Mouse (Mus musculus): Measurements from ENCODE around the gene Crim1.

The Crim1 gene

DNA sequence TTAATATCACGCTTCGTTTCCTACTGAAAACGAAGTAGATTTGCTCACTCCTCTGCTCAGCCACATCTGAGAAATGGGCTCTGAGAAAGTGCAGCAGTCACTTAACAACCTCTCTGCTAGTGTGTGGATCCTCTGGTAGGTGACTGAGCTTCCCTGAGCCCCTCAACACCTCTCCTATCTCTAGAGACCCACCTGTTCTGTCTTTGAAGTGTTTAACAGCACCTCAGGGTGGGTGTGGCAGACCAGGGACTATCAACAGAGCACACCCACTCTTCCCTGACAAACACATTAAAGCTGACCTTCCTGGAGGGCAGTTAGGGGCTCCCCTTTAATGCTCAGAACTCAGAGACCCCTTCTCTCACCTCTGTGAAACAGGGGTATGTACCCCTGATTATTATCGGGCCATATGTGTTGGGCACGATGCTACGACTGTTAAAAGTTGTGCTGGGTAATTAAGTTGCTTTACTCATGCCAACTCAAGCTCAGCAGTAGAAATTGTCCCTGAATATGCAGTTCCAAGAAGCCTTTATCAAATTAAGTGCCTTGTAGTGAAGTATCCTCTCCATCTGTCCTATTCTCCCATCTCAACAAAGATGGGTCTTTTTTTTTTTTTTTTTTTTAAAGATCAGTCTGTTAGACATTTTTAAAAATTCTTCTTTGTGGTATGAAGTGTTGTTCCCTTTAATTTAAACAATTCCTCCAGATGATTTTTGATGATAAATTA is 90.3 kb downstream of the Crim1 start:
- no peak for DNase-seq

DNA sequence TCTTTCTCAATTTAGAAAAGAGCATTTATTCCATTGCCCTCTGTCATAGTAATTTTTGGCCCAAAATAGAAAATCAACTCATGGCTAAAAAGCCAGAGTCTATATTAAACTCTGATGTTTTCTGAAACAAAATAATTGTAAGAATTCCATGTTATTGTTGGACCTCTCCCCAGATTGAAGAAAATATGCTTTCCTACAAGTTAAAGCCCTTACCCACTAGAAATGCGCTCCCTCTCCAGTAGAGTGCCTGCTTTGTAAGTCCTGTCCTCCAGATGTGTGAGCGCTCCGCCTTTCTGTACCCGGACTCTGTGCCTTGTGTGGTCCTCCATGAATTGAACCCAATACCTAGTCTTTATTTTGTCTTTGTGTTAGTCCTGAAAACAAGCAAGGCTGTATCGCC is 91.0 kb downstream of the Crim1 start:
- DNase-seq, result no peak

GRCm38 (mm10) chr17:78292301-78292700 is 92.3 kb downstream of the Crim1 start:
- DNase-seq, result no peak

GRCm38 (mm10) chr17:78292827-78293488 is 92.9 kb downstream of the Crim1 start:
- no peak for DNase-seq

- no peak for DNase-seq
These were observed 95.9 kb downstream of the Crim1 start for GRCm38 (mm10) chr17:78295979-78296378.

- DNase-seq, result no peak
These were observed 98.1 kb downstream of the Crim1 start for GRCm38 (mm10) chr17:78298140-78298539.

GRCm38 (mm10) chr17:78298967-78299540 is 99.0 kb downstream of the Crim1 start:
- no peak for DNase-seq

- DNase-seq, result no peak
These were observed 103.0 kb downstream of the Crim1 start for GRCm38 (mm10) chr17:78303053-78303452.

GRCm38 (mm10) chr17:78304059-78304458 is 104.0 kb downstream of the Crim1 start:
- DNase-seq, result no peak

GRCm38 (mm10) chr17:78306434-78306833 is 106.4 kb downstream of the Crim1 start:
- no peak for DNase-seq

- DNase-seq, result no peak
These were observed 108.2 kb downstream of the Crim1 start for GRCm38 (mm10) chr17:78308221-78308620.

DNA sequence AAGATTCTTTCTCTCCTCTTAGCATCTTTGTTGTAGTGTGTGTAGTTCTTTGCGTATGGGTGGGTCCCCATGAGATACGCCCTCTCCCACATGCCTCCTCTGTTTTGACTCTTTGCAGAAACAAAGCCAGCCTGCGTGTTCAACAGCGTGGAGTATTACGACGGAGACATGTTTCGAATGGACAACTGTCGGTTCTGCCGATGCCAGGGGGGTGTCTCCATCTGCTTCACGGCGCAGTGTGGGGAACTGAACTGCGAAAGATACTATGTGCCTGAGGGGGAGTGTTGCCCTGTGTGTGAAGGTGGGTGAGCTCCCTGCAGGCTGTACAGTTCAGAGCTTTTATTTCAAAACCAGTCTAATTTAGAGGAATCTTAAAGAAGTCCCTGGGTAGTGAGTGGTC is 113.0 kb downstream of the Crim1 start:
- no peak for DNase-seq

DNA sequence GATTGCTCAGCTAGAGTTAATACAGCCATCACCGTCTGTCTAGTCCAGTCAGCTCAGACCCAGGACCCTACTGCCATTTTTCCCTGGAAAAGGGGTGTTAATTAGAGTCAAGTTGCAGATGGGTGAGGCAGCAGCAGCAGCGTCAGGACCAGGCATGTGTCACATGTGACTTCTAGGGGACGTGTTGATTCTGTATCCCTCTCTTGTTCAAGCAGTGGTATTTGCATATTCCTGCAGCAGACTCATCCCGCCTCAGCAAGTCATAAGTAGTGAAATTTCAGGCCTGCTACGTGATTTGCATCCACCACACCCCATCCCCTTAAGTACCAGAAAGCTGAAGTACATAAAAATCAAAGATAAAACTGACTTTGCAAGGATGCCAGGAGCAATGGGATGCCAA is 113.6 kb downstream of the Crim1 start:
- DNase-seq, result no peak

DNA sequence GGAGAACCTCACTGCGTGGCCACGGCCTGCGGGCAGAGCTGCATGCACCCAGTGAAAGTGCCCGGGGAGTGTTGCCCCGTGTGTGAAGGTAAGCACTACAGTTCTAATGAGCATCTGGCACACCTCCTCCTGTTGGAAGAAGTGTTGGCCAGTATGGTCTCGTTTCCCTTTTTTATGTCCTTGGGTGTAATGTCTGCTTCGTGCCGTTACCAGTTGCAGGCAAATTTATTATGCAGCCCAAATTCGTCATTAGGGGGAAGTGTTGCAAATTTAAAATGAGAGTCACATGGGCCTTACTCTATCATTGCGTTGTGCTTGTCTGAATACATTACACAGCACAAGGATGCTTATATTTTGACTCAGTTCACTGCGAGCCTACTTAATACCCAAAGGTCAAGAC is 115.6 kb downstream of the Crim1 start:
- DNase-seq, result no peak

DNA sequence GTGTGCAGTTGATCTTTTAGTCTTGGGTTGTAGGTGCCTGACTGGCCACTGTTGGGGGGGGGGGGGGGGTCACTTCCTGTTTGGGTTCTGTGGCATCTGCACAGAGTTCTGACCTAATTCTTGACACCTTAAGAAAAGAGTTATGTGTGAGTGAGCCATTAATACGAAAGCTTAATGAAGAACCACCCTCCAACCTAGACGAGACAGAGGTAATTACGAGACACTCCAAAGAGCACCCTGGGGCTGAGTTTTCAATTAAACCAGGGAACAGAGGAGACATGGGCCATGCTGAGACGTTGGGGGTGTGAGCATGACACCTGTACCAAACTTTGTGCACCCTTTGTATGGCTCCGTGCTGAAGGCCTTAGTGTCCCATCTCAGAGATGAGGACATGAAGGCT is 117.3 kb downstream of the Crim1 start:
- DNase-seq, result no peak

DNA sequence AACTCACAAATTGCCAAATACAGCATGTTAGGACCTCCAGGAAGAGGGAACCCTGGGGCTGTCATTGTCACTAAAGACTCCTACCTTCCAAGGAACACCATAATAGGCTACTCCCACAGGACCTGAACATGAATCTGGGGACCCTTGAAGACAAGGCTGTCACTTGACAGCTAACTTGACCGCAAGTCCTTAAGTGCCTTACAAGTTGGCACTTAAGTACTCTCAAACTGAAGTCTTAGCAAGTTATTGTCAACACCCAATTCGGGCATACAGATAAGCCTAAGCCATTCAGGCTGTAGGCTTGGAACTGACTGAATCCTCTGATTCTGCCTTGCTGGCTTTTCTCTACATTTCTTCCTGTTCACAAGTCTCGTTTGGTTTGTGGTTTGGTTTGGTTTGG is 118.8 kb downstream of the Crim1 start:
- DNase-seq, result no peak

GRCm38 (mm10) chr17:78321216-78321835 is 121.3 kb downstream of the Crim1 start:
- DNase-seq, result no peak

GRCm38 (mm10) chr17:78322369-78323335 is 122.6 kb downstream of the Crim1 start:
- DNase-seq, result no peak

DNA sequence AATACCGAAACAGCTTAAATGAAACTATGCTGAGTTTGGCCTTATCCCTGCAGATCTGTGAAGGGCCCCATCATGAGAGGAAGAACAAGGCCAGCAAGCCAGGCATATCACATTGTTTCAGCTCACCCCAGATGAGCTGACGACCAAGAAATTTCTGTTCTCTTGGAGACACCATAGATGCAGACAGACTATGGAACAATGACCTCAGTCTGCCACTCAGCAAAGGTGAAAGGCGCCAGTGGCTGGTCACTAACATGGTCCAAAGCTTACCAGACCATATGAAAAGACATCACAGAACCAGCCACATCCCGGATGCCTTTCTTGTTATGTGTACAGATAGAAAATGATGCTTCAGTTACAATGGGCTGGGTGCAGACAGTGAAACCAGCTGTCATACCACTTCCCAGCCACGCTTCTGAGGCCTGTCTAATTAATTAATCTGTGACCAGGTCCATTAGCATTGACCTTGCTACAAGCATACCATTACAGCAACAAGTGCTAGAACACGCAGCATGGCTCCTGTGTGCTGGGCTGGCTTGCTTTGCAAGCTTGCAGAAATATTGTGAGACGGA is 125.8 kb downstream of the Crim1 start:
- DNase-seq, result no peak

GRCm38 (mm10) chr17:78326381-78326780 is 126.3 kb downstream of the Crim1 start:
- DNase-seq, result no peak

DNA sequence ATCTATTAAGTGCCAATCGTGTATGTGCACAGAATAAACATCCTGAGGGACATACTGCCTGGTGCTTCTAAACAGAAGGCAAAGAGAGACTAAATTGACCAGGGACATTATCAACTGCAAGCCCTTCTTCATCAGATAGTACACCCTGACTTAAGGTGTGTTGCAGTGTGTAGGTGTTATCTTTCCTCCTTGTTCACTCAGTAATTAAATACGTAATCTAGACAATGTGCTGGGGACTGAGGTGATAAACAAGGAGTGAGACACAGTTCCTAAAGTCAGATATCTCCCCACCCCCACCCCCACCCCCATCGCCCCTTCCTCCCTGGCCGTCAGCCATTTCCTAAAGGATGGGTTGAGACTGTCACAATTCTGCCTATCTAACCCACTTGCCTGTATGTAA is 127.1 kb downstream of the Crim1 start:
- DNase-seq, result no peak

DNA sequence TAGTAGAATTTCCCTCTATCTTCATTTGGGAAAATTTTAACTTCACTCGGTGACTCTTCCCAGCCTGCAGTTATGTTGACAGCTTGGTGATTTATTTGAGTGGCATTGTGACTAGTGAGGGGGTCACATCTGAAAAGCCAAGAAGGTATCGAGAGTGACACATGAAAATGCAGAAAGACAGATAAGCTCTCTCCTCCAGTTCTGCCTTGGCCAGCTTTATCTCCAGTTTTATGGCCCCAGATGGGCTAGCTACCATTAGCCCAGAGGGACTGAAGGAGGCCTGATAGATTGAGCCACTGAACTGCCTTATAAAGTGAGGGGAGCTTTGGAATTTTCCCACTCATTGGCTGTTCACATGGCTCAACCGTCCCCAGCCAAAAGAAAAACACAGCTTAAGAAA is 128.2 kb downstream of the Crim1 start:
- DNase-seq, result no peak
